Mouse (Mus musculus) embryonic facial prominence, embryonic 11.5 days (tissue): ENCODE measurements around the gene Mapk10. TPM values are rescaled to one million over a fixed set of nuclear protein-coding genes. Genes with fewer than 3 reads are reported as not detected.

Experiments used
- ATAC-seq: fragments of 200-750 bp; cut with Nextera tagmentation; replicated peaks from 2 replicates; pipeline ENCODE4 v1.8.0; 2017; ENCODE audit warnings: low read depth; ENCODE audit not compliant: insufficient number of reproducible peaks, low FRiP score, low TSS enrichment
- DNase-seq: peaks from one replicate; pipeline ENCODE4 v3.0.0-alpha.2; 2015; ENCODE audit warnings: low spot score
- H3K27ac ChIP-seq: fragments of 300-500 bp; sonication (generic); replicated peaks from 2 replicates; pipeline ENCODE4 v1.5.1; 2014; ENCODE audit warnings: mild to moderate bottlenecking, low read depth, low read length, control low read depth
- H3K27me3 ChIP-seq: fragments of 300-500 bp; sonication (generic); 2 replicates; pipeline ENCODE4 v1.6.1; 2014; ENCODE audit warnings: mild to moderate bottlenecking, low read length, moderate library complexity, mixed read lengths; ENCODE audit not compliant: control insufficient read depth, insufficient read depth
- H3K36me3 ChIP-seq: fragments of 300-500 bp; sonication (generic); replicated peaks from 2 replicates; pipeline ENCODE4 v1.6.1; 2014; ENCODE audit warnings: low read depth, mild to moderate bottlenecking, low read length, moderate library complexity, mixed read lengths; ENCODE audit not compliant: control insufficient read depth, insufficient read depth
- H3K4me1 ChIP-seq: fragments of 300-500 bp; sonication (generic); 2 replicates; pipeline ENCODE4 v1.6.1; 2014; ENCODE audit warnings: low read length, mixed read lengths; ENCODE audit not compliant: control insufficient read depth, insufficient read depth
- H3K4me2 ChIP-seq: fragments of 300-500 bp; sonication (generic); 2 replicates; pipeline ENCODE4 v1.6.1; 2014; ENCODE audit warnings: low read depth, mild to moderate bottlenecking, control low read depth, low read length, moderate library complexity
- H3K4me3 ChIP-seq: fragments of 300-500 bp; sonication (generic); 2 replicates; pipeline ENCODE4 v1.5.1; 2014; ENCODE audit warnings: low read depth, low read length, control low read depth
- H3K9ac ChIP-seq: fragments of 300-500 bp; sonication (generic); replicated peaks from 2 replicates; pipeline ENCODE4 v1.6.1; 2014; ENCODE audit warnings: mild to moderate bottlenecking, control low read depth, low read length
- H3K9me3 ChIP-seq: fragments of 300-500 bp; sonication (generic); replicated peaks from 2 replicates; pipeline ENCODE4 v1.6.1; 2016; ENCODE audit warnings: mild to moderate bottlenecking, low read length, inconsistent platforms, mixed read lengths; ENCODE audit not compliant: control insufficient read depth
- WGBS: fragments of 180-500 bp; shearing (Covaris S2); extraction: QIAGEN DNeasy Blood & Tissue Kit; methylation state at CpG from one replicate; pipeline ENCODE4 v1.1.7; 2014; 5-methylcytosine and 5-hydroxymethylcytosine counted together
- polyA plus RNA-seq: library from polyadenylated mRNA; unstranded; fragments of >200 nt; fragmentation: Nextera tagmentation; extraction: Ambion mirVana; gene quantifications from 2 replicates; pipeline ENCODE4 v1.2.1, GENCODE M21; 2014

Gene Mapk10
- polyA plus RNA-seq, 1 experiment from 2014 or later: 11.9 TPM

GRCm38 (mm10) chr5:103094166-103094565, 117.0 kb downstream of the Mapk10 start:
- no peak for ATAC-seq
- no peak for DNase-seq
- 92% methylated on average over 2 of the region's 2 CpGs for WGBS
- H3K4me1 ChIP-seq: no peaks in the 10 kb centered on the region
- no peak overlapping the region for H3K27ac ChIP-seq
- H3K27me3 ChIP-seq: no peaks in the 10 kb centered on the region
- H3K4me3 ChIP-seq: no peak overlapping the region
- H3K9me3 ChIP-seq: no peaks in the 10 kb centered on the region
- no peak overlapping the region for H3K4me2 ChIP-seq
- H3K36me3 ChIP-seq: no peaks in the 10 kb centered on the region
- no peak overlapping the region for H3K9ac ChIP-seq

- no peak overlapping the region for H3K9ac ChIP-seq
- no peaks in the 10 kb centered on the region for H3K9me3 ChIP-seq
- no peak overlapping the region for H3K4me3 ChIP-seq
- no peaks in the 10 kb centered on the region for H3K36me3 ChIP-seq
- H3K4me2 ChIP-seq: no peak overlapping the region
- 83% methylated on average over 2 of the region's 2 CpGs for WGBS
- DNase-seq (no peak), ATAC-seq (no peak)
- no peak overlapping the region for H3K27ac ChIP-seq
- no peaks in the 10 kb centered on the region for H3K4me1 ChIP-seq
- no peaks in the 10 kb centered on the region for H3K27me3 ChIP-seq
Measured at GRCm38 (mm10) chr5:103085844-103086243, 125.3 kb downstream of the Mapk10 start.

GRCm38 (mm10) chr5:103075451-103075850, 135.7 kb downstream of the Mapk10 start:
- Histone ChIP-seq H3K9me3 (no peaks in the 10 kb centered on the region), H3K27me3 (no peaks in the 10 kb centered on the region), H3K36me3 (no peaks in the 10 kb centered on the region), H3K4me2 (no peak overlapping the region), H3K27ac (no peak overlapping the region), H3K4me3 (no peak overlapping the region), H3K4me1 (no peaks in the 10 kb centered on the region), H3K9ac (no peak overlapping the region)
- ATAC-seq: no peak
- 55% methylated on average over 8 of the region's 8 CpGs for WGBS
- no peak for DNase-seq

- no peaks in the 10 kb centered on the region for H3K9me3 ChIP-seq
Measured at GRCm38 (mm10) chr5:103072200-103072825, 138.8 kb downstream of the Mapk10 start.

GRCm38 (mm10) chr5:103071006-103071612, 140.0 kb downstream of the Mapk10 start:
- H3K36me3 ChIP-seq: no peaks in the 10 kb centered on the region
- ATAC-seq (no peak), DNase-seq (no peak)
- WGBS: 89% methylated on average over 17 of the region's 17 CpGs
- no peaks in the 10 kb centered on the region for H3K4me1 ChIP-seq
- no peak overlapping the region for H3K4me2 ChIP-seq
- no peaks in the 10 kb centered on the region for H3K9me3 ChIP-seq
- H3K27ac ChIP-seq: no peak overlapping the region
- H3K27me3 ChIP-seq: no peaks in the 10 kb centered on the region
- no peak overlapping the region for H3K4me3 ChIP-seq
- no peak overlapping the region for H3K9ac ChIP-seq

More at GRCm38 (mm10) chr5:103072200-103072825, 138.8 kb downstream of the Mapk10 start:
- H3K4me3 ChIP-seq: no peak overlapping the region
- ATAC-seq: no peak
- no peak overlapping the region for H3K4me2 ChIP-seq
- WGBS: 61% methylated on average over 6 of the region's 6 CpGs
- no peaks in the 10 kb centered on the region for H3K4me1 ChIP-seq
- H3K36me3 ChIP-seq: no peaks in the 10 kb centered on the region
- H3K9ac ChIP-seq: no peak overlapping the region
- no peak overlapping the region for H3K27ac ChIP-seq
- H3K27me3 ChIP-seq: no peaks in the 10 kb centered on the region
- DNase-seq: no peak

GRCm38 (mm10) chr5:103050319-103050916, 160.7 kb downstream of the Mapk10 start:
- WGBS: 54% methylated on average over 8 of the region's 8 CpGs
- H3K27ac ChIP-seq: no peak overlapping the region
- DNase-seq: no peak

GRCm38 (mm10) chr5:103048011-103048410, 163.1 kb downstream of the Mapk10 start:
- no peaks in the 10 kb centered on the region for H3K9me3 ChIP-seq
- H3K4me3 ChIP-seq: no peak overlapping the region
- H3K4me1 ChIP-seq: no peaks in the 10 kb centered on the region
- no peaks in the 10 kb centered on the region for H3K36me3 ChIP-seq
- no peaks in the 10 kb centered on the region for H3K27me3 ChIP-seq
- DNase-seq (no peak), ATAC-seq (no peak)
- no peak overlapping the region for H3K9ac ChIP-seq
- H3K27ac ChIP-seq: no peak overlapping the region
- WGBS: 78% methylated on average over 4 of the region's 4 CpGs
- H3K4me2 ChIP-seq: no peak overlapping the region

More at GRCm38 (mm10) chr5:103050319-103050916, 160.7 kb downstream of the Mapk10 start:
- Histone ChIP-seq H3K4me3 (no peak overlapping the region), H3K9me3 (no peaks in the 10 kb centered on the region), H3K9ac (no peak overlapping the region), H3K4me1 (no peaks in the 10 kb centered on the region), H3K27me3 (no peaks in the 10 kb centered on the region), H3K36me3 (no peaks in the 10 kb centered on the region), H3K4me2 (no peak overlapping the region)
- no peak for ATAC-seq

- no peaks in the 10 kb centered on the region for H3K27me3 ChIP-seq
- H3K36me3 ChIP-seq: no peaks in the 10 kb centered on the region
- ATAC-seq: no peak
- H3K4me3 ChIP-seq: no peak overlapping the region
- H3K9ac ChIP-seq: no peak overlapping the region
- no peak overlapping the region for H3K4me2 ChIP-seq
- H3K4me1 ChIP-seq: no peaks in the 10 kb centered on the region
- no peak overlapping the region for H3K27ac ChIP-seq
- WGBS: 92% methylated on average over 3 of the region's 3 CpGs
- no peaks in the 10 kb centered on the region for H3K9me3 ChIP-seq
- DNase-seq: no peak
Measured at GRCm38 (mm10) chr5:103037752-103038151, 173.4 kb downstream of the Mapk10 start.
